Mouse (Mus musculus): ENCODE data around the gene S100pbp. TPM values are rescaled to one million over a fixed set of nuclear protein-coding genes. Genes with fewer than 3 reads are reported as not detected.

Gene S100pbp
- total RNA-seq, 2 experiments from 2014 or later = 37.8 to 41.2 TPM

DNA sequence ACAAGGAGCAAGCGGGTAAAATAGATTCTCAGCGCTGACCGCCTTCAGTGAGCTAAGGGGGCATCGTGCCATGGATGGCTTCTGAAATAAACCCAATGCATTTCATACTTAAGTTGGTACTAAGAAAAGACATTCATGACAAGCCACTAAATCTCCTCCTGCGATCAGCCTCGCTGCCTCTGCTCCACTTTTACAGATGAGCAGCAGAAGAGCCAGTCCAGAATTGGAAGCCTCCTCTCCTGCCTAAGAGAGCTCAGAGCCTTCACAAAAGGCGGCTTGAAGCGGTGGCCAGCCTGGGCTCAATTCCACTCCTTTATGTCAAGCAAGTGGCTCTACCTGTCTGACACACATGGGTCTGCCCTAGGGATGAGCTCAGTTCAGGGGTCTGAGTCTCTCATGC, 72.8 kb downstream of the S100pbp start:
- peak in 1 of 2 experiments; percentile 74 for DNase-seq (ENCODE audit: low spot score in 2 of 2)
- intact Hi-C loops (cut with DNase I) = no loop called here

DNA sequence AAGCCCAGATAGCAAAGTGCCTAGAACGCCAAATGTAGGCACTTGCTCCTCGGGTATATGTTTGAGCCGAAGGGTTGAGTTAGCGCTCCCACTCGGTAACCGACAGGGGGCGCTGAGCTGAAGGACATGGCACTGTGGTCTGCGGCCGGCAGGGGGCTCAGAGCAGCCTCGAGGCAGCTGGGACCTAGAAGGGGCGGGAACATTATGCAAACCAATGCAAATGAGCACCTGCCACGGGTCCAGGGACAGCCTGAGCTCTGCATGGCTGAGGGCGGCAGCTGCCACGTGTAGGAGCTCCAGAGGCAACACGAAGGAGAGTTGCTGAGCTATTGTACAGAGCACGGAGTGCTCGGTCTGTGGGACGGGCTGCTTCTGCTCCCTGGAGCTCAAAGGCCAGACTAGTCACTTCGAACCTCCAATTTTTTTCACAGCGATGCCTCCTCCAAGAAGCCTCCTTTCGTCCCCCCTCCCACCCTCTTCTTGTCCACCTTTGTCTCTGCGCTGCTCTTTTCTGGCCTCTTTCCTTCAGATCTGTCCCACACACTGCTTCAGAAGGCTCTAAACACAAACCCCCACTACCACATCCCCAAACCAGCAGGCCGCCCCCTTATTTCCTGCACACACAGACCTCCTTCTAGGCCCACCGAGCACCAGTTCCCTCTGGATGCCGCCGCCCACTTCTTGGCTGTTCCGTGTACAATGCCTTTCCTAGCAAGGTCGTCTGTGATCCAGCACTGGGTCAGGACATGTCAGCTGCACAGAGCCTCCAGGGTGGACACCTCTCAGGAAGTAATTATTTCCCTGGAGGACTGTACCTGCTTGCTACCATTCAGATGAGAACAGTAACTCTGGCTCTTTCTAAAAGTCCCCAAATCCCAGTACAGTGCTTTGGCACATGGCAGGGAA, 76.2 kb downstream of the S100pbp start:
- peak; percentile 83 to 95 for DNase-seq (ENCODE audit: low spot score in 2 of 2)
- intact Hi-C loops (cut with DNase I) = no loop called here

DNA sequence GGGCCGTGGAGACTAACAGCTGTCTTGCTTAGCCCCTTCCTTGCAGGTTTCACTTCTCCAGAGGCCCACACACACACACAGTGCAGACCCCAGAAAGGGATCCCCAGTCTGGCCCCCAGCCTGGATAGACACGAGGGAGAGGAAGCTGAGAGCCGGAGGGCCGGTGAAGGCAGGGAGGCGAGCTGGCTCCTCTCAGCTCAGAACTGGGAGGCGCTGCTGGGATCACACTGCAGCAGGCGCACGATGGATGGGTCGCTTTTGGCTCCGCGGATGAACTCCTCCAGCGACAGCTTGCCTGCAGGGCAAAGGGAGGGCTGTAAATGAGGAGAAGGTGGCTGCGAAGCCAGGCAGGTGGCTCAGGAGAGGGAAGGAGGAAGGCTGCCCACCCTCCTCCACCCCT, 77.3 kb downstream of the S100pbp start:
- intact Hi-C loops (cut with DNase I) = no loop called here
- DNase-seq (ENCODE audit: low spot score in 2 of 2) = no peak

DNA sequence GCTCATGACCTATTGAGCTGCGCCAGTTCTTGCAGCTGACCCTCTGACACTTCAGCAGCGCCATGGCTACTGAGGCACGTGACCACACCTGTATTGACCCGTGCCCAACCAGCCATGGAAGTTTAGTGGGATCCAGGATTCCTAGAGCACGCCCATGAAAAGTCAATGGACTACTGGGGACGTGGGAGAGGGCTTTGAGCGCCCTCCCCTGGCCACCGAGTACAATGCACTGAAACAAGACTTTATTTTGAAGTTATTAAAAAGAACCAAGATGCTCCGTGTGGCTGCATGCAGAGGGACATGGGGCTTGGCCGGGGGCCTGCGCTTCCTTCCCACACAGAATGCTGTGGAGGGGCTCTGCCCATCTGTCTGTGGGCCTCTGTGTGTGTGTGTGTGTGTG, 78.2 kb downstream of the S100pbp start:
- DNase-seq (ENCODE audit: low spot score in 2 of 2) = no peak
- intact Hi-C loops (cut with DNase I) = no loop called here

DNA sequence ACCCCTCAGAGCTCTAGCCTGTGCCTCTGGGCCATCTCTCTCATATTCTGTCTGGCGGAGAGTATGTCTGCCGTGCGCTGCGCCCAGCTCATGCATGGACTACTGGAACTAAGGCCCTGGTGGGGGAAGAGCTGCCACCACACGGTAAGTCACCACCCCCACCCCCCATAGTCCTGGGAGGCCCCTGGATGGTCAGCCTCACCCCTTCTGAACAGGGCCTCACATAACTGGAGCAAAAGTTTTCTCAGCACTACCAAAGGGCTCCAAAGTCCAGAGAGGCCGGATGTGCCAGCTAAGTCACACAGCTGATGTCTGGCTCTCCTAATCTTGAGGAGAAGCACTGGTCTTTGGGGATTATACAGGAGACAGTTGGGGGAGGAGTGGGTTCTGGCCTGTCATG, 78.7 kb downstream of the S100pbp start:
- DNase-seq (ENCODE audit: low spot score in 2 of 2) = no peak
- intact Hi-C loops (cut with DNase I) = no loop called here

DNA sequence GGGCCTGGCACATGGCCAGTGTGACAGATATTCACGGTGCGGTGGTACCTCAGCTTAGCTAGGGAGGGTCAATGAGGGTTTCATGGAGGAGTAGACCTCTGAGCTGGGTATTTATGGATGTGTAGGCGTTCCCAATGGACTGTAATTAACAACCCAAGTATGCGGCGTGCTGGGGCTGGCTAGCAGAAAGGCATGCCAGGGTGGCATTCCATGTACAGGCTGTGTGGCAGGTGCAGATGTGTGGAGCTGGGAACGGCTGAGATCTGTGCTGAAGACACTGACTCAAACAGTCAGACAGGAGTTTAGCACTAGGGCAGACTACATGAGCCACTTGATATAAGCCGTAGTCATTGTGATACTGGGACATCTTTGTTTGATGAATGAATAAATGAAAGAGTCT, 80.9 kb downstream of the S100pbp start:
- no peak for DNase-seq (ENCODE audit: low spot score in 2 of 2)
- intact Hi-C loops (cut with DNase I) = no loop called here

DNA sequence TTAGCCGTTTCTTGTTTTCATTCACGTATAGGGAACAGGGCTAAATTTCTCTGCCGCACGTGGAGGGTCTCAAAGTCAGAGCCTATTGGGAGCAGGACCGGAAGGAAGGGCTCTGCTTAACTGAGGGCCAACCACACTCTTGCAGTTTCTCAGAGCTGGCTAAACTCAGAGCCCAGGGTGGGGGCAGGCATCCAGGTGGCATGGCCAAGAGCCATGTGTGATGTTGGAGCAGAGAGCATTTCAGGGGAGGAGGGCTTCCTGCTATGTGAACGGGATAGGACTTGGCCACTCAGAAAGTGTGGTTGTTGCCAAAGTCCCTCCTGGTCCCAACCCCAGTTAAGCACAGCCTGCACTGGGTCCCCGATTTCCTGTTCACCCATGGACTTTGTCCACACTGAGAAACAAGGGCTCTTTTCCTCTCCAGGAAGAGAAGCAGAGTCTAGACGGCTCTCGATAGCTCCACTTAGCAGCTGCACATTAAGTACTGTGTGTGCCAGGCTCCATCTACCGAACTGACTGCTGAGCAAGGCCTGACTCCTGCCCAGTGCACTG, 82.1 kb downstream of the S100pbp start:
- intact Hi-C loops (cut with DNase I) = no loop called here
- DNase-seq (ENCODE audit: low spot score in 2 of 2) = no peak

DNA sequence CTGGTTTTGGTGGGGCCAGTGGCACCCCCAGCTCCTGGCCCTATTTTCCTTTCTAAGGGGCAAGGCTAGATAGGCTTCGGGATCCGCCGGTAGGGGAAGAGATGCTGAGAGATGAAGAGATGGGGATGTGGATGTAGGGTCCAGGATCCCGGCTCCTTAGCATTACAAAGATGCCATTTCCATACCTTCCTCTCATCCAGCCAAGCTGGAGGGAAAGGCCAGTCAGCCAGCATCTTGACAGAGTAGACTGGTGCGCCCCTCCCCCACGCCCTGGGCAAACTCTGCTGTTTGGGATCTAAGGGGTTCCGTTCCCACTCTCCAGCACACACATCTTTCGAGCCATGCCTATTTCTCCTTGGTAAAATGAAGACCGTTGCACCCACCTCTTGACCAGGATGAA, 83.5 kb downstream of the S100pbp start:
- intact Hi-C loops (cut with DNase I) = no loop called here
- no peak for DNase-seq (ENCODE audit: low spot score in 2 of 2)

DNA sequence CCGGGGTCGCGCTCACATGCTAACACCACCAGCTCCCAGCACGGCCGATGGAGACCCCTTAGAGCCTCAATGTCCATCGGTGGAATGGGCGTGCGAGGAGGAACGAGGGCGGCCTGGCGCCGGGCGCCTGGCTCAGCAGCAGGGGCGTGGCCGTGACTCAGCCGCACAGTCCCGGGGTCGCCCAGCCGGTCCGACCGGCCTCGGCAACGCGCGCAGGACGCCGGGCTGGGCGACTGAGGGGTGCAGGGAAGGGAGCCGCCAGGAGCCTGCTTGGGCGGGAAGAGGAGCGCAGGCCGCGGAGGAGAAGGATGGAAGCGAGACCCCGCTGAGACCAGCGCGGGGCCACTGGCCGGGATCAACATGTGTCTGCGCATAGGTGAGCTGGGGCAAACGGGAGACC, 84.2 kb downstream of the S100pbp start, which contains the start of gene Tmem54:
TSS of gene Tmem54 (plus strand) at position 193 of the 400 bp plus-strand sequence.
- intact Hi-C loops (cut with DNase I) = no loop called here
- no peak for DNase-seq (ENCODE audit: low spot score in 2 of 2)

DNA sequence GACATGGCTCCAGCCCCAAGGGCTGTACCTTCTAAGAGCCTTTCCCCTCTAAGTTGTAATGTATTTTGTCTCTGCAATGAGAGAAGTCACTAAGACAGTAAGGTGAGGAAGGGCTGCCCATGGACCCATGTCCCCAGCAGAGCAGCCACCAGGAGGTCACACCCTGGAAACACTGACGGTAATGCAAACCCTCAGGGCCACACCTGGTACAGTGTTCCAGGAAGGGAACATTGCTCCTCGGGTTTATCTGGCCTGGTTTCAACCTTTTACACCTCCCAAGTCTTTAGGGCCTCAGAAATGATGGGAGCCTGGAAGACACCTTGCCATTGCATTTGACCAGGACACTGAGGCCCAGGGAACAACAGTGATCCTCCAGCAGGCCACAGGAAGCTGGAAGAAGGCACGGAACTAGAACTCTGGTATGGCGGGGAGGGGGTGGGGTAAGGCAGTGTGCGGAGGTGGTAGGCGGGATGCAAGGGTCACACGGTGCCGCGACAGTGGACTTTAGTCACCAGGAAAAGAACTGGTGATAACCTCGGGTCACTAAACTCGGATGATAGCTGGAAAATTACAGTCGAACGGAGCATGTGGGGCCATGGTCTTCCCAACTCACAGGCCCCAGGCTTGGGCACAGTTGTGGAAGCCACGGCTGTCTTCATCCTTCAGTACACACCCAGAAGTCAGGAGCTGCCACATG, 87.2 kb downstream of the S100pbp start:
- no peak for DNase-seq (ENCODE audit: low spot score in 2 of 2)
- intact Hi-C loops (cut with DNase I) = no loop called here

Other genes with a start within 250 kb of the S100pbp start
- 10 to 100 TPM; 48.8 to 51.4 TPM for gene Azin2, start 227.3 kb downstream of the S100pbp start, total RNA-seq (2021)
- gene Ak2, start 197.8 kb downstream of the S100pbp start, total RNA-seq (2021) = 10 to 100 TPM; 24.8 to 26.5 TPM
- 10 to 100 TPM; 58.7 TPM for gene Rnf19b, start 131.5 kb downstream of the S100pbp start, total RNA-seq (2021)
- gene Tmem54, start 84.2 kb downstream of the S100pbp start, total RNA-seq (2021) = not detected
- 100 to 1,000 TPM; 621 to 724 TPM for gene Hpca, start 67.7 kb downstream of the S100pbp start, total RNA-seq (2021)
- gene Fndc5, start 52.7 kb downstream of the S100pbp start, total RNA-seq (2021) = 10 to 100 TPM; 56.2 to 63.4 TPM
- gene Yars, start within 50 bp of the S100pbp start, total RNA-seq (2021) = 10 to 100 TPM; 85.3 to 96.2 TPM
- 10 to 100 TPM; 19.5 to 28.2 TPM for gene C77080, start 71.7 kb upstream of the S100pbp start, total RNA-seq (2021)
- 1 to 10 TPM; 1.4 to 1.6 TPM for gene Sync, start 97.9 kb upstream of the S100pbp start, total RNA-seq (2021)
- gene Rbbp4, start 145.6 kb upstream of the S100pbp start, total RNA-seq (2021) = 100 to 1,000 TPM; 121 to 127 TPM
- 10 to 100 TPM; 23.8 to 26.4 TPM for gene Zbtb8os, start 146.0 kb upstream of the S100pbp start, total RNA-seq (2021)
- 1 to 10 TPM; 5.8 to 5.9 TPM for gene Zbtb8a, start 188.4 kb upstream of the S100pbp start, total RNA-seq (2021)

Data from left cerebral cortex, postnatal 25 days (tissue).